Mouse (Mus musculus) cerebellum, adult 2 months (tissue): ENCODE data around the gene Ass1.

ENCODE experiments used
- CTCF ChIP-seq: fragments of 200-500 bp; IDR thresholded peaks from 2 replicates; pipeline ENCODE4 v1.5.1; 2011; ENCODE audit warnings: low read depth, mild to moderate bottlenecking, control low read depth, low read length, moderate library complexity, borderline replicate concordance; ENCODE audit not compliant: insufficient read depth
- POLR2A ChIP-seq: fragments of 200-500 bp; IDR thresholded peaks from 2 replicates; pipeline ENCODE4 v1.6.1; 2011; ENCODE audit warnings: low read length, control low read depth, borderline replicate concordance; ENCODE audit not compliant: insufficient read depth

- no peak for TF ChIP-seq CTCF
- no peak for TF ChIP-seq POLR2A
Observed at GRCm38 (mm10) chr2:31468857-31469256, 1.1 kb upstream of the Ass1 start.
